7 mouse cellular contexts compared by ENCODE assay signal in genomic region chrX:13230615-13231179, GRCm38 (mm10). TPM values are rescaled to one million over a fixed set of nuclear protein-coding genes. Genes with fewer than 3 reads are reported as not detected.
DNase-seq lines count a peak whose midpoint lies in the region; ATAC-seq lines count a peak whose summit lies in the region.

No protein-coding gene starts in this region.

- no peaks in the 10 kb centered on the region for H3K9me3 ChIP-seq in intestine, embryonic 14.5 days (ENCODE audit: control insufficient read depth, low read length)

- peak overlapping the region; percentile 37 for H3K4me3 ChIP-seq in intestine, embryonic 14.5 days (ENCODE audit: low read depth, low read length)

- peak; percentile 95 for ATAC-seq in intestine, embryonic 14.5 days (replicated peaks; ENCODE audit: low FRiP score, low TSS enrichment, low read depth)
- ATAC-seq in megakaryocyte progenitor cell, adult 5-6 weeks (replicated peaks; ENCODE audit: poor library complexity): peak; percentile 95

- 12% methylated on average over 17 of the region's 17 CpGs for WGBS in intestine, embryonic 14.5 days

- intact Hi-C loops in gastrocnemius, postnatal 14 days (cut with DNase I; ENCODE audit: low total_unique reads): no loop called here
- intact Hi-C loops in left cerebral cortex, postnatal 10 days (cut with DNase I): loop anchor here (10.0 kb wide), 1 partner anchor 114 kb away; no protein-coding TSS in a partner anchor

- H3K27me3 ChIP-seq in intestine, embryonic 14.5 days (replicated peaks; ENCODE audit: control insufficient read depth, insufficient read depth, low read length): 0 out of 2 replicates have a peak, but pooled peaks cover 4% of the 10 kb centered on the region

- H3K4me1 ChIP-seq in intestine, embryonic 14.5 days (replicated peaks; ENCODE audit: control insufficient read depth, insufficient read depth, low read length): no peaks in the 10 kb centered on the region

- peak overlapping the region; percentile 76 for H3K27ac ChIP-seq in intestine, embryonic 14.5 days (ENCODE audit: low read depth)

- peak; percentile 84 for DNase-seq in adrenal gland, adult 8-10 months
- peak; percentile 90 for DNase-seq in embryo, embryonic 11 days
- peak; percentile 66 for DNase-seq in gastrocnemius, postnatal 14 days
- peak; percentile 75 for DNase-seq in intestine, embryonic 14.5 days (ENCODE audit: low spot score)
- peak; percentile 75 to 87 for DNase-seq in left cerebral cortex, postnatal 10 days (ENCODE audit: extremely low spot score in 1 of 2, low spot score in 2 of 2)
- peak; percentile 53 for DNase-seq in right cerebral cortex, postnatal 4 days

- H3K4me2 ChIP-seq in intestine, embryonic 14.5 days (ENCODE audit: low read length): peak overlapping the region; percentile 57

- H3K36me3 ChIP-seq in intestine, embryonic 14.5 days (ENCODE audit: control insufficient read depth, insufficient read depth, low read length): no peaks in the 10 kb centered on the region

- peak overlapping the region; percentile 45 for H3K9ac ChIP-seq in intestine, embryonic 14.5 days (ENCODE audit: low read length)

RNA-seq across cellular contexts. Expression of gene Ddx3x, which starts 50.1 kb away (rescaled TPM):
- 100 to 1,000 TPM; 290 to 412 (median 345) TPM for total RNA-seq in adrenal gland, adult 8-10 months (2022)
- total RNA-seq in gastrocnemius, postnatal 14 days (2021): 100 to 1,000 TPM in 1 of 2 experiments, 10 to 100 TPM in 1; 84.9 to 119 TPM
- 140 and 170 TPM in 2 replicates for polyA plus RNA-seq in intestine, embryonic 14.5 days (2014; fragmentation: Nextera tagmentation; extraction: Ambion mirVana)
- total RNA-seq in left cerebral cortex, postnatal 10 days (2021): 100 to 1,000 TPM; 161 to 203 TPM
- 245 TPM in 2 replicates for total RNA-seq in megakaryocyte progenitor cell, adult 5-6 weeks (2015)
- 383 and 513 TPM in 2 replicates for total RNA-seq in megakaryocyte progenitor cell, adult 5-6 weeks (2017)

Comparison
In these comparisons a context has a peak if more than half of its experiments do, and no peak if none do; other contexts are left out.
1. Peak in every context shown above with its lines: DNase-seq, ATAC-seq, H3K4me3 ChIP-seq and H3K27ac ChIP-seq.